Mouse (Mus musculus): ENCODE data around the gene Cdk7.

- TF ChIP-seq EP300 (IDR thresholded peaks at IDR 0.05; ENCODE audit: insufficient read depth, low read depth, low read length) (no peak), POLR2A (IDR thresholded peaks at IDR 0.05; ENCODE audit: insufficient read depth, low read length) (no peak)
Observed at GRCm38 (mm10) chr13:100743346-100744035, 12.8 kb upstream of the Cdk7 start.

Measured in ES-Bruce4 (cell line).